Mouse (Mus musculus) adipocyte (in vitro differentiated cells): ENCODE results near the gene Tas2r125.
"Not testable (repeated sequence)": the region's sequence is repeated elsewhere in the genome, so short reads cannot be mapped to it uniquely, and the experiment has no call there.

ENCODE experiments used
- DNase-seq: peaks from one replicate; pipeline ENCODE4 v3.0.0-alpha.2; 2016; ENCODE audit warnings: low spot score

Tas2r125 gene

DNA sequence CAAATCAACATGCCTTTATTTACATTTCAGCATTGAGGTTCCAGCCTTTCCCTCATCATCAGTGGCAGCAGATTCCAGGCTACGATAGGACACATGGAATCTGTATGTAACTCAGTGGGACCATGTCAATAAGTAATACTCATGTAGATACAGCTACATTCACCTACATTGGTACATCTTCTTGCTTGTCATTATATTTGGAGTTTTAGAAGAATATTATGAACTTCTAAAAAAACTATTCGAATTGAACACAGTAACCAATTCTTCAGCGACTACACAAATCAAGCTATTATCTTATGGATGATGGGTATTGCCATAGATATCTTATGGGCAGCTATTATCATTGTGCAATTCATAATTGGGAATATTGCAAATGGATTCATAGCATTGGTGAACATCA lies at the start of gene Tas2r125:
Gene Tas2r125, plus strand, starts transcription at position 301 of the 400 bp plus-strand sequence.
- no peak for DNase-seq

DNA sequence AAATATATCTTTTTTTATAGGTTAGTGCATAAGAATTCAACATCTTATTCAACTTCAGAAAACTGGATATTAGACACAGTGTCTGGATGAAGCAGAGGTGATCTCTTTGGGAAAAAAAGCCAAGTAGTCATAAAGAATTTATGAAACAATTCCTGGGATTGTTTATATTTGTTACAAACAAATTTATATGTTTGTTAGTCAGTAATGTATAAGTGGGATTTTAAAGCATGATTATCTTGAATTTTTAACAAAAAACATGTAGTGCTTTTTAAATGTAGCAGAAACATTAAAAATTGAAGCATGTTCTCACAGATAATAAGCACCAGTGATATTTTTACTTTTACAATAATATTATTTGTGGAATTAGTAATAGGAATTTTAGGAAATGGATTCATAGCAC lies 41.7 kb upstream of the Tas2r125 start, which contains the start of gene Tas2r110:
Gene Tas2r110, plus strand, starts transcription at position 301 of the 400 bp plus-strand sequence.
- no peak for DNase-seq

- DNase-seq: no peak
These were observed 16.7 kb upstream of the Tas2r125 start, which contains the start of gene Tas2r113 for GRCm38 (mm10) chr6:132892711-132893110. Gene Tas2r113 (plus strand): TSS chr6:132893011.

DNA sequence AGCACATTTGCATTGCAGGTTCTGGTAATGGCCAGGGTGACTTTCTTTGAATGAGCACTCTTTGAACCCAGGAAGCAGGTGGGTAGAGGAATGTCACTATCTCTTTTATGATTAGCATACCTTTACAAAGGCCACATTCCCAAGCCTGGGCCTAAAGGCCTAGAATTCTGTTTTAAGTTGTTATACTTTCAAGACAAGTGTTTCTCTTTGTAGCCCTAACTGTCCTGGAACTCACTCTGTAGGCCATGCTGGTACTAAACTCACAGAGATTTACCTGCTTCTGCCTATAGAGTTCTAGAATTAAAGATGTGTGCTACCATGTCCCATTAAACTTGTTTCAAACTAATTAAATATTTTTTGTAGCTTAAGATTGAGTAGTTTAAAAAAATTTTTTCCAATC lies 31.9 kb downstream of the Tas2r125 start:
- not testable (repeated sequence) for DNase-seq

- DNase-seq: no peak
These were observed 41.4 kb downstream of the Tas2r125 start, which contains the start of gene Tas2r129 for GRCm38 (mm10) chr6:132950802-132951201. Gene Tas2r129 (plus strand): TSS chr6:132951102.

GRCm38 (mm10) chr6:132957819-132958218 lies 48.4 kb downstream of the Tas2r125 start, which contains the start of gene Tas2r131:
Gene Tas2r131 (minus strand): TSS chr6:132957919.
- no peak for DNase-seq
